Mouse (Mus musculus): Measurements from ENCODE around the gene Stk39. TPM values are rescaled to one million over a fixed set of nuclear protein-coding genes. Genes with fewer than 3 reads are reported as not detected.

The Stk39 gene
- polyA plus RNA-seq, 1 experiment from 2014 or later: 39.0 TPM

GRCm38 (mm10) chr2:68465266-68466123, 6.6 kb downstream of the Stk39 start:
- Histone ChIP-seq H3K9ac (replicated peaks; ENCODE audit: low read length) (no peak overlapping the region), H3K4me1 (ENCODE audit: control insufficient read depth, insufficient read depth, low read length) (peaks cover 18% of the 10 kb centered on the region), H3K4me2 (ENCODE audit: low read length) (no peak overlapping the region), H3K4me3 (replicated peaks; ENCODE audit: low read depth, low read length) (no peak overlapping the region), H3K9me3 (ENCODE audit: control insufficient read depth, low read length) (no peaks in the 10 kb centered on the region), H3K27ac (replicated peaks; ENCODE audit: low read depth, low read length) (no peak overlapping the region), H3K27me3 (ENCODE audit: control insufficient read depth, insufficient read depth, low read length) (no peaks in the 10 kb centered on the region), H3K36me3 (ENCODE audit: control insufficient read depth, insufficient read depth, low read length) (no peaks in the 10 kb centered on the region; the same call in 1 of the 2 replicates)
- WGBS: 89% methylated on average over 19 of the region's 19 CpGs
- DNase-seq (no peak), ATAC-seq (ENCODE audit: low FRiP score, low TSS enrichment) (no peak)

GRCm38 (mm10) chr2:68464456-68464855, 7.6 kb downstream of the Stk39 start:
- Histone ChIP-seq H3K27ac (replicated peaks; ENCODE audit: low read depth, low read length) (no peak overlapping the region), H3K4me3 (replicated peaks; ENCODE audit: low read depth, low read length) (no peak overlapping the region), H3K9me3 (ENCODE audit: control insufficient read depth, low read length) (no peaks in the 10 kb centered on the region), H3K36me3 (ENCODE audit: control insufficient read depth, insufficient read depth, low read length) (no peaks in the 10 kb centered on the region; the same call in 1 of the 2 replicates), H3K4me1 (ENCODE audit: control insufficient read depth, insufficient read depth, low read length) (peaks cover 12% of the 10 kb centered on the region), H3K9ac (replicated peaks; ENCODE audit: low read length) (no peak overlapping the region), H3K4me2 (ENCODE audit: low read length) (no peak overlapping the region), H3K27me3 (ENCODE audit: control insufficient read depth, insufficient read depth, low read length) (no peaks in the 10 kb centered on the region)
- ATAC-seq (ENCODE audit: low FRiP score, low TSS enrichment) (no peak), DNase-seq (no peak)
- 95% methylated on average over 4 of the region's 4 CpGs for WGBS

- Histone ChIP-seq H3K4me2 (ENCODE audit: low read length) (no peak overlapping the region), H3K4me3 (replicated peaks; ENCODE audit: low read depth, low read length) (no peak overlapping the region), H3K4me1 (ENCODE audit: control insufficient read depth, insufficient read depth, low read length) (peaks cover 7% of the 10 kb centered on the region; the same call in 1 of the 2 replicates), H3K27me3 (ENCODE audit: control insufficient read depth, insufficient read depth, low read length) (no peaks in the 10 kb centered on the region), H3K9me3 (ENCODE audit: control insufficient read depth, low read length) (no peaks in the 10 kb centered on the region), H3K9ac (replicated peaks; ENCODE audit: low read length) (no peak overlapping the region), H3K36me3 (ENCODE audit: control insufficient read depth, insufficient read depth, low read length) (no peaks in the 10 kb centered on the region; the same call in 1 of the 2 replicates), H3K27ac (replicated peaks; ENCODE audit: low read depth, low read length) (no peak overlapping the region)
- WGBS: 87% methylated on average over 4 of the region's 4 CpGs
- ATAC-seq (ENCODE audit: low FRiP score, low TSS enrichment) (no peak), DNase-seq (no peak)
Observed at GRCm38 (mm10) chr2:68463801-68464200, 8.3 kb downstream of the Stk39 start.

- WGBS: 90% methylated on average over 5 of the region's 5 CpGs
- H3K9ac ChIP-seq (replicated peaks; ENCODE audit: low read length): no peak overlapping the region
- H3K4me2 ChIP-seq (ENCODE audit: low read length): no peak overlapping the region
- no peaks in the 10 kb centered on the region for H3K4me1 ChIP-seq (ENCODE audit: control insufficient read depth, insufficient read depth, low read length)
- DNase-seq: no peak
- H3K27ac ChIP-seq (replicated peaks; ENCODE audit: low read depth, low read length): no peak overlapping the region
- no peaks in the 10 kb centered on the region for H3K27me3 ChIP-seq (ENCODE audit: control insufficient read depth, insufficient read depth, low read length)
- ATAC-seq (ENCODE audit: low FRiP score, low TSS enrichment): no peak
- H3K9me3 ChIP-seq (ENCODE audit: control insufficient read depth, low read length): no peaks in the 10 kb centered on the region
- no peaks in the 10 kb centered on the region; the same call in 1 of the 2 replicates for H3K36me3 ChIP-seq (ENCODE audit: control insufficient read depth, insufficient read depth, low read length)
- H3K4me3 ChIP-seq (replicated peaks; ENCODE audit: low read depth, low read length): no peak overlapping the region
Observed at GRCm38 (mm10) chr2:68458115-68458514, 14.0 kb downstream of the Stk39 start.

- H3K4me2 ChIP-seq (ENCODE audit: low read length): no peak overlapping the region
- no peak for DNase-seq
- H3K36me3 ChIP-seq (ENCODE audit: control insufficient read depth, insufficient read depth, low read length): no peaks in the 10 kb centered on the region; the same call in 1 of the 2 replicates
- H3K4me3 ChIP-seq (replicated peaks; ENCODE audit: low read depth, low read length): no peak overlapping the region
- no peak overlapping the region for H3K9ac ChIP-seq (replicated peaks; ENCODE audit: low read length)
- ATAC-seq (ENCODE audit: low FRiP score, low TSS enrichment): no peak
- no peaks in the 10 kb centered on the region for H3K9me3 ChIP-seq (ENCODE audit: control insufficient read depth, low read length)
- 89% methylated on average over 6 of the region's 6 CpGs for WGBS
- no peak overlapping the region for H3K27ac ChIP-seq (replicated peaks; ENCODE audit: low read depth, low read length)
- no peaks in the 10 kb centered on the region for H3K27me3 ChIP-seq (ENCODE audit: control insufficient read depth, insufficient read depth, low read length)
- no peaks in the 10 kb centered on the region for H3K4me1 ChIP-seq (ENCODE audit: control insufficient read depth, insufficient read depth, low read length)
Observed at GRCm38 (mm10) chr2:68457455-68458032, 14.5 kb downstream of the Stk39 start.

- no peak overlapping the region for H3K27ac ChIP-seq (replicated peaks; ENCODE audit: low read depth, low read length)
- DNase-seq: no peak
- no peak overlapping the region for H3K4me3 ChIP-seq (replicated peaks; ENCODE audit: low read depth, low read length)
- no peaks in the 10 kb centered on the region for H3K27me3 ChIP-seq (ENCODE audit: control insufficient read depth, insufficient read depth, low read length)
- no peak for ATAC-seq (ENCODE audit: low FRiP score, low TSS enrichment)
- no peak overlapping the region for H3K4me2 ChIP-seq (ENCODE audit: low read length)
- WGBS: 90% methylated on average over 6 of the region's 6 CpGs
- H3K36me3 ChIP-seq (ENCODE audit: control insufficient read depth, insufficient read depth, low read length): no peaks in the 10 kb centered on the region; the same call in 1 of the 2 replicates
- H3K4me1 ChIP-seq (ENCODE audit: control insufficient read depth, insufficient read depth, low read length): no peaks in the 10 kb centered on the region
- no peaks in the 10 kb centered on the region for H3K9me3 ChIP-seq (ENCODE audit: control insufficient read depth, low read length)
- H3K9ac ChIP-seq (replicated peaks; ENCODE audit: low read length): no peak overlapping the region
Observed at GRCm38 (mm10) chr2:68456899-68457298, 15.2 kb downstream of the Stk39 start.

- no peak overlapping the region for H3K9ac ChIP-seq (replicated peaks; ENCODE audit: low read length)
- no peaks in the 10 kb centered on the region for H3K27me3 ChIP-seq (ENCODE audit: control insufficient read depth, insufficient read depth, low read length)
- H3K4me3 ChIP-seq (replicated peaks; ENCODE audit: low read depth, low read length): no peak overlapping the region
- no peak overlapping the region for H3K4me2 ChIP-seq (ENCODE audit: low read length)
- H3K4me1 ChIP-seq (ENCODE audit: control insufficient read depth, insufficient read depth, low read length): no peaks in the 10 kb centered on the region
- H3K36me3 ChIP-seq (ENCODE audit: control insufficient read depth, insufficient read depth, low read length): no peaks in the 10 kb centered on the region
- H3K27ac ChIP-seq (replicated peaks; ENCODE audit: low read depth, low read length): no peak overlapping the region
- H3K9me3 ChIP-seq (ENCODE audit: control insufficient read depth, low read length): no peaks in the 10 kb centered on the region
- DNase-seq (no peak), ATAC-seq (ENCODE audit: low FRiP score, low TSS enrichment) (no peak)
- WGBS: 95% methylated on average over 4 of the region's 4 CpGs
Observed at GRCm38 (mm10) chr2:68452379-68452778, 19.7 kb downstream of the Stk39 start.

- Histone ChIP-seq H3K4me1 (ENCODE audit: control insufficient read depth, insufficient read depth, low read length) (no peaks in the 10 kb centered on the region), H3K27ac (replicated peaks; ENCODE audit: low read depth, low read length) (no peak overlapping the region), H3K4me2 (ENCODE audit: low read length) (no peak overlapping the region), H3K9me3 (ENCODE audit: control insufficient read depth, low read length) (no peaks in the 10 kb centered on the region), H3K27me3 (ENCODE audit: control insufficient read depth, insufficient read depth, low read length) (no peaks in the 10 kb centered on the region), H3K4me3 (replicated peaks; ENCODE audit: low read depth, low read length) (no peak overlapping the region), H3K36me3 (ENCODE audit: control insufficient read depth, insufficient read depth, low read length) (no peaks in the 10 kb centered on the region), H3K9ac (replicated peaks; ENCODE audit: low read length) (no peak overlapping the region)
- WGBS: 95% methylated on average over 10 of the region's 10 CpGs
- no peak for ATAC-seq (ENCODE audit: low FRiP score, low TSS enrichment)
- DNase-seq: no peak
Observed at GRCm38 (mm10) chr2:68448035-68448434, 24.0 kb downstream of the Stk39 start.

- no peaks in the 10 kb centered on the region for H3K27me3 ChIP-seq (ENCODE audit: control insufficient read depth, insufficient read depth, low read length)
- H3K4me1 ChIP-seq (ENCODE audit: control insufficient read depth, insufficient read depth, low read length): no peaks in the 10 kb centered on the region
- no peaks in the 10 kb centered on the region for H3K36me3 ChIP-seq (ENCODE audit: control insufficient read depth, insufficient read depth, low read length)
- ATAC-seq (ENCODE audit: low FRiP score, low TSS enrichment) (no peak), DNase-seq (no peak)
- no peak overlapping the region for H3K27ac ChIP-seq (replicated peaks; ENCODE audit: low read depth, low read length)
- no peak overlapping the region for H3K4me2 ChIP-seq (ENCODE audit: low read length)
- no peak overlapping the region for H3K9ac ChIP-seq (replicated peaks; ENCODE audit: low read length)
- no peaks in the 10 kb centered on the region for H3K9me3 ChIP-seq (ENCODE audit: control insufficient read depth, low read length)
- H3K4me3 ChIP-seq (replicated peaks; ENCODE audit: low read depth, low read length): no peak overlapping the region
- WGBS: 77% methylated on average over 6 of the region's 6 CpGs
Observed at GRCm38 (mm10) chr2:68443141-68443540, 28.9 kb downstream of the Stk39 start.

Data from midbrain, embryonic 14.5 days (tissue).